Mouse (Mus musculus): Measurements from ENCODE around the gene Gm14548. TPM values are rescaled to one million over a fixed set of nuclear protein-coding genes. Genes with fewer than 3 reads are reported as not detected.

Gm14548 gene
- polyA plus RNA-seq (2012; rRNA removed), result 0.05 TPM in 1 of 2 replicates, not detected in the other

GRCm38 (mm10) chr7:3898036-3898590 is at the start of gene Gm14548:
TSS of gene Gm14548 (minus strand) at chr7:3898120.

DNA sequence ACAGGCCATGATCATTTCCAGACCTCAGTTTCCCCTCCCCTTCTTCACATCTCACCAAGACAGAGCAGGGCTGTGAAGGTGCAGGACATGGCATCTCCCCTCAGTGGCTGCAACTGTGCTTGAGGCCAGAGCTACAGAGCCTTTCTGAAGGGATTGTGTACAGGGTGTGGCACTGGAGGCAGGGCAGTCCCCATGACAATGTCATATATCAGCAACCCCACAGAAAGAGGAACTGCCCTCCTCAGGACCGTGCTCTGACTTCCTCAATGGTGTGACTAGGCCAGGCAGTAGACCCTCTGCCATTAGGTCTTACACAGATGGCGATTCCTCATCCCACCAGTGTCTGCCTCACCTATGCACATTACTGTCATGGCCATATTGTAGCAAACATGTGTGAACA is 17.5 kb upstream of the Gm14548 start, which contains the start of gene Lilra6:
Gene Lilra6 (minus strand): TSS at position 117 of the 400 bp plus-strand sequence.

GRCm38 (mm10) chr7:3844951-3845350 is 53.0 kb downstream of the Gm14548 start, which contains the start of gene Pira2:
TSS of gene Pira2 (minus strand) at chr7:3845051.

Other genes starting within 250 kb of the Gm14548 start
- 8.5 and 10.0 TPM in 2 replicates for gene Leng1, start 232.3 kb downstream of the Gm14548 start, polyA plus RNA-seq (2012; rRNA removed)
- gene Tmc4, start 220.6 kb downstream of the Gm14548 start, polyA plus RNA-seq (2012; rRNA removed), result 14.6 and 16.1 TPM in 2 replicates
- 188 and 193 TPM in 2 replicates for gene Tsen34, start 205.3 kb downstream of the Gm14548 start, polyA plus RNA-seq (2012; rRNA removed)
- gene Mboat7, start 204.6 kb downstream of the Gm14548 start, polyA plus RNA-seq (2012; rRNA removed), result 90.4 and 97.2 TPM in 2 replicates
- gene Rps9, start 194.1 kb downstream of the Gm14548 start, polyA plus RNA-seq (2012; rRNA removed), result 2,244 and 2,252 TPM in 2 replicates
- gene Pirb, start 177.7 kb downstream of the Gm14548 start, polyA plus RNA-seq (2012; rRNA removed), result 0.23 and 0.28 TPM in 2 replicates
- gene Gm15448, start 72.4 kb downstream of the Gm14548 start, polyA plus RNA-seq (2012; rRNA removed), result not detected in 2 replicates
- gene Pira2, start 53.1 kb downstream of the Gm14548 start, polyA plus RNA-seq (2012; rRNA removed), result not detected in 2 replicates
- gene Lilra6, start 17.4 kb upstream of the Gm14548 start, polyA plus RNA-seq (2012; rRNA removed), result 0.11 TPM in 1 of 2 replicates, not detected in the other
- gene Lair1, start 165.1 kb upstream of the Gm14548 start, polyA plus RNA-seq (2012; rRNA removed), result 2.0 and 2.6 TPM in 2 replicates
- gene Ttyh1, start 221.3 kb upstream of the Gm14548 start, polyA plus RNA-seq (2012; rRNA removed), result 218 and 229 TPM in 2 replicates
- 307 and 327 TPM in 2 replicates for gene Leng8, start 238.9 kb upstream of the Gm14548 start, polyA plus RNA-seq (2012; rRNA removed)